In genomic region chr4:21535973-21536372, GRCm38 (mm10) we compare ENCODE assay signal across 10 mouse cellular contexts.
DNase-seq lines count a peak whose midpoint lies in the region.
"Had no signal": no experiment of that assay in that cellular context is flagged by ENCODE, and none has a peak within 500 bp of the region (broad histone marks: within the 10 kb centered on the region; RNA-seq: fewer than 3 reads in every experiment).

No protein-coding gene starts in this region.

- peak; percentile 4 for DNase-seq in kidney, adult 9 months
- DNase-seq in kidney, adult 18-20 months, result no peak
- DNase-seq in ES-CJ7 (ENCODE audit: low read depth, low spot score) (peak; percentile 24), R1 (ENCODE audit: low read depth, low spot score) (peak; percentile 33)
- peak; percentile 21 for DNase-seq in induced T-regulatory cell, adult 2 months (ENCODE audit: low read depth)
- no peak for DNase-seq in natural killer cell, adult 2 months (ENCODE audit: low spot score in 2 of 2)
- DNase-seq in heart, postnatal 4 days, result no peak
- DNase-seq in cerebellum, postnatal 25 days, result no peak
- DNase-seq: cerebellum, postnatal 36 days; kidney, adult 2 months had no signal

Comparison
In these comparisons a context has a peak if more than half of its experiments do, and no peak if none do; other contexts are left out.
1. DNase-seq: peak in kidney, adult 9 months (single experiment), ES-CJ7 (single experiment), R1 (single experiment) and induced T-regulatory cell, adult 2 months (single experiment); none in kidney, adult 18-20 months (single experiment), natural killer cell, adult 2 months (0 of 2), heart, postnatal 4 days (single experiment) and cerebellum, postnatal 25 days (0 of 2).